Mouse (Mus musculus) MEL (cell line): ENCODE data around the gene 4930564D02Rik. TPM values are rescaled to one million over a fixed set of nuclear protein-coding genes. Genes with fewer than 3 reads are reported as not detected.
A peak's percentile ranks its signal among the peaks of the same experiment; 100 is the strongest.

Experiments used
- DNase-seq: peaks from one replicate; pipeline ENCODE4 v3.0.0; 2011; ENCODE audit warnings: low read depth, low spot score
- H3K27ac ChIP-seq: 2 replicates; pipeline ENCODE4 v1.5.1; 2012; ENCODE audit warnings: low read depth, mild to moderate bottlenecking, control low read depth, low read length, moderate library complexity; ENCODE audit not compliant: control insufficient read depth
- H3K27me3 ChIP-seq, 2 experiments: fragments of 150-350 bp in 1 of 2; sonication (generic) in 1 of 2; 2 replicates each; pipeline ENCODE4 v1.6.1; 2012; ENCODE audit warnings: low read length in 2 of 2, mild to moderate bottlenecking in 2 of 2, improper control_type of control experiment in 1 of 2, moderate library complexity in 1 of 2; ENCODE audit not compliant: insufficient read depth in 2 of 2, control insufficient read depth in 1 of 2
- H3K36me3 ChIP-seq, 2 experiments: 2 replicates each; pipeline ENCODE4 v1.6.1; 2012 to 2014; ENCODE audit warnings: low read length in 2 of 2, improper control_type of control experiment in 1 of 2, inconsistent platforms in 1 of 2, mild to moderate bottlenecking in 1 of 2; ENCODE audit not compliant: insufficient read depth in 2 of 2, control insufficient read depth in 1 of 2
- H3K4me1 ChIP-seq, 2 experiments: fragments of 150-350 bp in 1 of 2; sonication (generic) in 1 of 2; 2 replicates each; pipeline ENCODE4 v1.6.1; 2012; ENCODE audit warnings: low read length in 2 of 2, improper control_type of control experiment in 1 of 2, mild to moderate bottlenecking in 1 of 2; ENCODE audit not compliant: insufficient read depth in 2 of 2, control insufficient read depth in 1 of 2
- H3K4me3 ChIP-seq, 2 experiments: fragments of 150-350 bp in 1 of 2; sonication (generic) in 1 of 2; 2 replicates each; pipeline ENCODE4 v1.5.1; 2012; ENCODE audit warnings: low read depth in 2 of 2, low read length in 2 of 2, mild to moderate bottlenecking in 2 of 2, moderate library complexity in 2 of 2, control low read depth in 1 of 2, improper control_type of control experiment in 1 of 2; ENCODE audit not compliant: control insufficient read depth in 1 of 2, insufficient read depth in 1 of 2
- H3K79me2 ChIP-seq: 2 replicates; pipeline ENCODE4 v1.6.1; 2012; ENCODE audit warnings: mild to moderate bottlenecking, low read length, moderate library complexity; ENCODE audit not compliant: control insufficient read depth, poor library complexity, insufficient read depth
- H3K9ac ChIP-seq: 2 replicates; pipeline ENCODE4 v1.6.1; 2012; ENCODE audit warnings: low read depth, mild to moderate bottlenecking, control low read depth, low read length, moderate library complexity; ENCODE audit not compliant: control insufficient read depth, poor library complexity, severe bottlenecking
- H3K9me3 ChIP-seq: fragments of 150-350 bp; sonication (generic); replicated peaks from 2 replicates; pipeline ENCODE4 v1.6.1; 2012; ENCODE audit warnings: mild to moderate bottlenecking, low read length, improper control_type of control experiment, moderate library complexity; ENCODE audit not compliant: insufficient read depth
- CHD1 ChIP-seq: IDR thresholded peaks from 2 replicates; pipeline ENCODE4 v1.6.1; 2012; ENCODE audit warnings: low read depth, mild to moderate bottlenecking, inconsistent platforms, low read length, improper control_type of control experiment
- CTCF ChIP-seq, 3 experiments: IDR thresholded peaks in 2 of 3; conservative IDR thresholded peaks in 1 of 3; 2 replicates each; pipeline ENCODE4 v1.5.1; 2011 to 2012; ENCODE audit warnings: low read length in 3 of 3, low read depth in 2 of 3, mild to moderate bottlenecking in 2 of 3, improper control_type of control experiment in 1 of 3, inconsistent platforms in 1 of 3, mixed read lengths in 1 of 3, moderate library complexity in 1 of 3; ENCODE audit not compliant: control insufficient read depth in 1 of 3, insufficient read depth in 1 of 3, poor library complexity in 1 of 3, severe bottlenecking in 1 of 3
- KAT2A ChIP-seq: conservative IDR thresholded peaks from 2 replicates; pipeline ENCODE4 v1.6.1; 2012; ENCODE audit warnings: low read depth, low read length, improper control_type of control experiment, inconsistent platforms
- MAFK ChIP-seq: IDR thresholded peaks from 2 replicates; pipeline ENCODE4 v1.6.1; 2011; ENCODE audit warnings: low read depth, mild to moderate bottlenecking, low read length, improper control_type of control experiment, borderline replicate concordance
- MAX ChIP-seq: IDR thresholded peaks from 2 replicates; pipeline ENCODE4 v1.6.1; 2011; ENCODE audit warnings: low read length, improper control_type of control experiment
- MYC ChIP-seq: IDR thresholded peaks from 2 replicates; pipeline ENCODE4 v1.6.1; 2011; ENCODE audit warnings: low read depth, mild to moderate bottlenecking, low read length, improper control_type of control experiment, moderate library complexity
- NRF1 ChIP-seq: IDR thresholded peaks from 2 replicates; pipeline ENCODE4 v1.6.1; 2014; ENCODE audit warnings: low read depth, mild to moderate bottlenecking, inconsistent platforms, low read length, improper control_type of control experiment, moderate library complexity; ENCODE audit not compliant: poor library complexity, insufficient read depth, severe bottlenecking
- ZMIZ1 ChIP-seq: IDR thresholded peaks from 2 replicates; pipeline ENCODE4 v1.6.1; 2012; ENCODE audit warnings: low read depth, mild to moderate bottlenecking, inconsistent platforms, low read length, improper control_type of control experiment, moderate library complexity
- polyA plus RNA-seq, 2 experiments: library from polyadenylated mRNA; stranded (reverse) in 1 of 2; unstranded in 1 of 2; fragments of >175 nt in 1 of 2; fragments of >200 nt in 1 of 2; gene quantifications; 2 replicates each; pipeline versions ENCODE4 v1.2.1 to v1.2.4; 2012; ENCODE audit warnings: low replicate concordance in 2 of 2, low read depth in 1 of 2; ENCODE audit not compliant: insufficient read length in 2 of 2, insufficient read depth in 1 of 2, missing spikeins in 1 of 2
- total RNA-seq: library from RNA; depleted of rRNA; stranded (reverse); fragments of 300-350 nt; gene quantifications from 2 replicates; pipeline ENCODE4 v1.2.3, GENCODE M21; 2012

The 4930564D02Rik gene
- total and polyA plus RNA-seq, 3 experiments, result not detected

DNA sequence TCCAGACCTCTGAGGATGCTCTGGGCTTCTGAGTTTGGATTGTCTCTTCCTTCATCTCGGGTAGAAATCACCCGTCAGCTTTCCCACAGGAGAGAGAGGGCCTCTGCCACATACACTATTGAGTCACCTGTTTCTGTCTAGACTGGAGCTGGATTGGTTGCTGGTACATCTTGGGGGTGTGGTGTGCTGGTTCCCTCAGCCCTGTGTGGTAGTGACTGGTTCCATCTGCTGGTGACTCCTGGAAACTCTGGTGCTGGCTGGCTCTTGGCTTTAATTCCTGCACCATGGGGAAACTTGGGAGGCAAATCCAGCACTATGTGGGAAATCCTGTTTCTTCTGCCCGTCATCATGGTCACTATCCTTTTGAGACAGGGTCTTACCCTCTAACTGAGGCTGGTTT lies 24.3 kb downstream of the 4930564D02Rik start:
- Histone ChIP-seq H3K36me3 (no peaks in the 10 kb centered on the region), H3K27ac (no peak overlapping the region), H3K79me2 (no peaks in the 10 kb centered on the region), H3K27me3 (no peaks in the 10 kb centered on the region), H3K9ac (no peak overlapping the region), H3K9me3 (no peaks in the 10 kb centered on the region), H3K4me1 (no peaks in the 10 kb centered on the region), H3K4me3 (no peak overlapping the region)
- TF ChIP-seq ZMIZ1 (no peak), CTCF (IDR thresholded peaks at IDR 0.05 in 2 of 3, conservative IDR thresholded peaks at IDR 0.05 in 1 of 3; ENCODE audit: control insufficient read depth in 1 of 3, insufficient read depth in 1 of 3, low read depth in 2 of 3, low read length in 3 of 3, poor library complexity in 1 of 3, severe bottlenecking in 1 of 3) (peak in 2 of 3 experiments; percentile 2 to 22; a peak in 2 of 6 replicates)
- no peak for DNase-seq

DNA sequence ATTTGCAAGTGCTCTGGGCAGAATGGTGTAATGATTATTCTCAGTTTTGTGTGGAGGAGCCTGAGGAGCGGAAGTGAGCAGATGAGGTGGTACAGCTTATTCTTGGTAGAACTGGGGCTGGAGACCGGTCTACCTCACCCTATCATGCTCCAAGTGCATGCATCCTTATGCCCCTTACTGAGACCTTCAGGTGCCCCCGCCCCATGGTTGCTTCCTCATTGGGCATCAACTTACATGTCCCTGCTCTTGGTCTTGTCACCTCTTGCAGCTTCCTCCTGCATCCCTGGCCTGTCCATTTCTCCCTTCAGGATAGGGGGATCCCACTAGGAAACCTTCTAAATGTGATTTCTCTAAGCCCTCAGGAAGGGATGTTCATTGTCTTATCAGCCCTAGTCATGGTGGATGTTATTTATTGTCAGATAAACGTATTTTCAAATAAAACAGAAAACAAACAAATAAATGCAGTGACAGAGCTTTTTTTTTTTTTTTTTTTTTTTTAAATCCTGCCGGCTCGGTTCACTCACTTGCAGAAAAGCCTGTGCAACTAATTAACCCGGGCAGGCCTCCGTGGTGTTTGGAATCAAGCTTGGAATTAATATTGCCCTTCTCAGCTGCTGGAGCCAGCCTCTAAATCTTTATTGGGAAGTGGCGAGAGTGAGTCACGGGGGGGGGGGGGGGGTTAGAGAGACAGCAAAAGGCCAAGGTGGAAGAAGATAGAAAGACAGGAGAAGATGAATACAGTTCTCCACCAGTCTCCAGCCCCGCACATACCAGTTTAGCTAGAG lies 26.3 kb downstream of the 4930564D02Rik start:
- Histone ChIP-seq H3K9me3 (no peaks in the 10 kb centered on the region), H3K4me1 (no peaks in the 10 kb centered on the region), H3K79me2 (no peaks in the 10 kb centered on the region), H3K27ac (no peak overlapping the region)
- no peak for DNase-seq
- TF ChIP-seq CHD1 (no peak), NRF1 (no peak), MAX (no peak), KAT2A (no peak), MYC (no peak)
- TF ChIP-seq, all 39 proteins: peak for 0
- Histone ChIP-seq H3K4me3 (no peak overlapping the region), H3K36me3 (no peaks in the 10 kb centered on the region), H3K27me3 (no peaks in the 10 kb centered on the region), H3K9ac (no peak overlapping the region)

DNA sequence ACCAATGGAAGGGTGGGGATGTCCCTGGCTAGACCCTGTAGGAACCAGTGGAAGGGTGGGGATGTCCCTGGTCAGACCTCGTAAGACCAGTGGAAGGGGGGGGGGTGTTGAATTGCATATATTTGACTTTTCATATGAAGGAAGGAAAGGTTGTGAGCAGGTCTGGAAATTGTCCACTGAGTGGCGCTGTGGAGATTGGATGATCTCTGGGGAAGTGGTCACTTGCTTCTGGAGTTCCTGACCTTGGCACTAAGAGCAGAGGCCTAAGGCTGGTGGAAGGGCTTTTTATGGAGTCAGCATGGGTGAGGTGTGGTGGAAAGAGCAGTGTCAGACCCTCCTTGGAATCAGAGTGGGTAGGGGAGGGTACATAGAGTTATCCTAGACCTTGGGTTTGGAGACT lies 27.8 kb downstream of the 4930564D02Rik start:
- no peaks in the 10 kb centered on the region for H3K27me3 ChIP-seq
- H3K79me2 ChIP-seq, result no peaks in the 10 kb centered on the region
- no peaks in the 10 kb centered on the region for H3K9me3 ChIP-seq
- no peaks in the 10 kb centered on the region for H3K36me3 ChIP-seq
- DNase-seq, result no peak
- H3K4me3 ChIP-seq, result no peak overlapping the region
- H3K4me1 ChIP-seq, result no peaks in the 10 kb centered on the region
- TF ChIP-seq NRF1 (no peak), MAFK (no peak), CTCF (IDR thresholded peaks at IDR 0.05 in 2 of 3, conservative IDR thresholded peaks at IDR 0.05 in 1 of 3; ENCODE audit: control insufficient read depth in 1 of 3, insufficient read depth in 1 of 3, low read depth in 2 of 3, low read length in 3 of 3, poor library complexity in 1 of 3, severe bottlenecking in 1 of 3) (peak in 1 of 3 experiments; percentile 13; a peak in 2 of 6 replicates)
- no peak overlapping the region for H3K27ac ChIP-seq
- H3K9ac ChIP-seq, result no peak overlapping the region
